Mouse (Mus musculus) heart, adult 18-20 months (tissue): ENCODE results near the gene Cspg4. TPM values are rescaled to one million over a fixed set of nuclear protein-coding genes. Genes with fewer than 3 reads are reported as not detected.

Experiments used
- DNase-seq, 2 experiments: peaks; one replicate each; pipeline ENCODE4 v3.0.0; 2021 to 2022; ENCODE audit warnings: mixed read lengths in 1 of 2
- long read RNA-seq, 2 experiments: library from polyadenylated mRNA; stranded (forward); transcript quantifications; one replicate each; pipeline ENCODE4 v2.0.0; 2021
- total RNA-seq, 2 experiments: library from RNA; stranded (reverse); gene quantifications; 2 replicates each; pipeline ENCODE4 v1.2.3; 2021

Gene Cspg4
- 10 to 100 TPM in 1 of 2 experiments, 1 to 10 TPM in 1; 9.9 to 11.5 TPM for total RNA-seq
- long read RNA-seq, experiment 1, partial matches to known transcripts: 0 of 4 reads
- long read RNA-seq, experiment 1, other reads (novel, unspliced or antisense): 4 of 4 reads
- long read RNA-seq, experiment 2, partial matches to known transcripts: 1 of 4 reads
- long read RNA-seq, experiment 2, other reads (novel, unspliced or antisense): 3 of 4 reads

DNA sequence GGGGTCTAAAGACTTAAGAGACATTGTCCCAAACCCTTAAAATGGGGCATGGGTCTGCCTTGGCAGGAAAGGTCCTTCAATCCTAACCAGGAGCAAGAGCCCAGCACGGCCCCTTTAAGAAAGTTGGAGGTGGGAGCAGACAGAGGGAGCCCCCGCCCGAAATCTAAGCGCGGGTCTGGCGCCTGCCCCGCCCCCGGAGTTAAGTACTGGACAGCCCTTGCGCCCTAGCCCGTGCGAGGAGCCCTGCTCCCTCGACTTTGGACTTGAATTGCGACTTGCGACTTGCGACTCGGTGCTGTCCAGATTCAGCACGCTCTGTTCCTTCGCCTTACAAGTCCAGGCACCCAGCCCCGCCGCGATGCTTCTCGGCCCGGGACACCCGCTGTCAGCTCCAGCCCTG lies at the start of gene Cspg4:
Gene Cspg4, plus strand, starts transcription at position 202 of the 400 bp plus-strand sequence.
- DNase-seq: peak; percentile 77 to 79

DNA sequence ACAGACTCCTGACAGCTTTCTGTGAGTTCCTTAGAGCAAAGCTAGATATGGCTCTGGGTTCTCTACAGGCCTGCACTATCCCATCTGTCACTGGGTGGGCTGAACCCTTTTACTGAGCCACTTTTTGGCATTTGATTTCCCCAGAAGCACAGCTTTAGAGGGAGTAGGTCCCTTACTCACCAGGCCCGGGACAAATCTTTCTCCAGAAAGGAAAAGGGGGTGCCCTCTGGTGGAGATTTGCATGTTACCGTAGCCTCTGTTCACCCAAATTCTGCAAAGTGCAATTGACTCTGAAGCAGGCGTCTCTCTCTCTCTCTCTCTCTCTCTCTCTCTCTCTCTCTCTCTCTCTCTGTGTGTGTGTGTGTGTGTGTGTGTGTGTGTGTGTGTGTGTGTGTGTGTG lies 39.9 kb upstream of the Cspg4 start:
- DNase-seq: peak in 1 of 2 experiments; percentile 48

DNA sequence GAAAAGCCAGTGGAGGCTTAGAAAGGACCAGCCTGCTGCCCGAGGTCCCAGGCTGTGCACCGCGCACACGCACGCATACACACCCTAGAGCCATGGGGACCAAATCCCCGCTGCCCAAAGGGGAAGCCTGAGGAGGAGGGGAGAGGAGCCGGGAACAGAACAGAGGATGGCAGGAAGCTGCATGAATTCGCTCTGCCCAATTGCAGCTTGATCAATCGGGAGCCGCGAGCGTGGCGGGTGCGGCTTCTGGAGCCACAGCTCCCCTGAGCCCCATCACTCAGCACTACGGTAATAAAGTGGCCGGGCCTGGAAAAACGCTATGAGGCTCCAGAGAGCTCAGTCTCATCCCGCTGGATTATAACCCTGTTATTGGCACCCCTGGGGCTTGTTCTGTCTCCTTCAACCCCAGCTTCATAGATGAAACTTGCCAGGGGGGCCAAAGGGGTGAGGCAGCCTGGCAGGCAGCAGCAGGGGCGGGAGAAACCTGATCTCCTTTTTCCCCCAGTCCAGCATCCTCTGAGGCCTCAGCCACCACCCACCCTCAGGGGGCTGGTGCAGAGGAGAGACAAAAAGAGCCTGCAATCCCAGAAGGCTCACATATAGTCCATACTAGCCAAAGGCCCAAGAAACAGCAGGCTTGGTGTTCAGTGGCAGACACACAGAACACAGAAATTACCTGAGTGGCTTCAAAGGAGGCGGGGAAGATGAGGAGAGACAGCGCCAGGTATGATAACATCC lies 39.2 kb upstream of the Cspg4 start:
- no peak for DNase-seq

DNA sequence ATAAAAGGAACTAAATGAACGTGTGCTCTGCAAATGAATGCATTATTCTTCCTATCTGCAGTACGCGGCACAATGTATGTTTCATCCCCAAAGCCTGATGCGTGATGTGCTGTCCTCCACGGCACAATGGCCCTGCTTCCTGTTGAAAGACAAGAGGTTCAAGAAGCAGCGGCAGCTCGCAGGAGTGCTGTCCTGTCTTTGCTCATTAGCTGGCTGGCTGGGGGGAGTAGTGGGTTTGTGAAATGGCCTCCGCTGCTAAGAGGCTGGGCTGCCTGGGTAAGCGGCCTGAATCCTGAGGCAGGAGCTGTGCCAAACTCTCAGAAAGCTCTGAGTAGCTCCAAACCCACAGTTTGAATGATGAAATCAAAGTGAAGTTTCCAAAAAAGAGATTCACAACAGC lies 36.7 kb upstream of the Cspg4 start:
- DNase-seq: no peak

DNA sequence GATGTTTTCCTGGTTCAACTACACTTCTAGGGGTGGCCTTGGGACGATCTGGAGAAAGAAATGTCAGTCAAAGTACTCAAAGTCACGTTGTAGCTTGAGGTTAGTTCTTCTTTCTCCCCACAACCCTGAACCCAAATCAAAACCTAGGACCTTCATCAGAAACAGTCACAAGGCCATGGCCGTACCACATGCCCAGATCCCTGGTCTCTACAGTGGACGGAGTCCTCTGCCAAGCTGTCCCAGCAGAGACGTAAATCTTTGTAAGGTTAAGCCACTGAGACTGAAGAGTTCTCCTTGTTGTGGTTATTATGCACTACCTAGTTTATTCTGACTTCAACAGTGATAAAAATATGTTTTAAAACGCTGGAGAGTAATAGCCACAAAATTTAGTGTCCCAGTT lies 36.0 kb upstream of the Cspg4 start:
- DNase-seq: no peak

DNA sequence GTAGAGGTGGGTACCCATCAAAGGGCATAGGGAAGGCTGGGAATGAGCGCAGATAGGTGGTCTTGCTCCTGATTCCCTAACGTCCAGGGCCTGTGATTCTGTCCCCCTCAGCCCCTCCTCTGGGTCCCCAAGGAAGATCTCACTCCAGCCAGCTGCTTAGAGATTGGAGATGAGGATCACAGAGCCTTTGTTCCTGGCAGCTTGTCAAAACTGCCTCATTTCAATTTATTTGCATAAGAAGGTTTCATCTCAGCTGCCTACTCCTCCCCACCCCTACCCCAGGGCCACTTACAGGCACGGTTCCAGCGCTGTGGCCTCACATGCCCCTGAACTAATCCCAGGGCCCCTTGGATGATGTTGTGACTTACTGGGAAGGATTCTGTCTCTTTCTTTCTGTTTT lies 34.7 kb upstream of the Cspg4 start:
- DNase-seq: no peak

DNA sequence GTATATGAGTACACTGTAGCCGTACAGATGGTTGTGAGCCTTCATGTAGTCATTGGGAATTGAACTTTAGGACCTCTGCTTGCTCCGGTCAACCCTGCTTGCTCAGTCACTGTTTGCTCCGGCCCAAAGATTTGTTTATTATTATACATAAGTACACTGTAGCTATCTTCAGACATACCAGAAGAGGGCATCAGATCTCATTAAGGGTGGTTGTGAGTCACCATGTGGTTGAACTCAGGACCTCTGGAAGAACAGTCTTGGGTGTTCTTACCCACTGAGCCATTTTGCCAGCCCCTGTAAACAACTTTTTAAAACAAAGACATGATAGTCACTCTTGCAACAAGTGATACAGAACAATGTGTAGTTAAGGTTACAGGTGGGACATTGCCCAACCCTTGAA lies 32.9 kb upstream of the Cspg4 start:
- no peak for DNase-seq

DNA sequence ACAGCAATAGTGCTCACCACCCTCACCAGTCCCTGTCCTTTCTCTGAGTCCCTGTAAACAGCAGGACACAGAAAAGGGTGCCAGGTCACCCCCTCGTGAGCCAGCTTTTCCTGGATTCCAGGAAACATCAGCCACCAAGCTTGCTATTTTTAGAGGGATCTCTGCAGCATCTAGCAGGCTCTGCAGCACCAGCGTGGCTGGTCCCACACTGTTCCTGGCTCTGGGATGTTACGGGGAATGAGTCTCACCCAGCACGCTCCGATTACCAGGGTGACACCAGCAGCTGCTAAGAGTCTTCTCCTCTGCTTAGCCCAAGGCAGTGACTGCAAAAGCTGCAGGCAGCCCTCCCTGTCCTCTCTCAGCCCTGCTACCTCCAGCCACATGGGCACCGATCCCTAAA lies 31.9 kb upstream of the Cspg4 start:
- DNase-seq: peak in 1 of 2 experiments; percentile 44

DNA sequence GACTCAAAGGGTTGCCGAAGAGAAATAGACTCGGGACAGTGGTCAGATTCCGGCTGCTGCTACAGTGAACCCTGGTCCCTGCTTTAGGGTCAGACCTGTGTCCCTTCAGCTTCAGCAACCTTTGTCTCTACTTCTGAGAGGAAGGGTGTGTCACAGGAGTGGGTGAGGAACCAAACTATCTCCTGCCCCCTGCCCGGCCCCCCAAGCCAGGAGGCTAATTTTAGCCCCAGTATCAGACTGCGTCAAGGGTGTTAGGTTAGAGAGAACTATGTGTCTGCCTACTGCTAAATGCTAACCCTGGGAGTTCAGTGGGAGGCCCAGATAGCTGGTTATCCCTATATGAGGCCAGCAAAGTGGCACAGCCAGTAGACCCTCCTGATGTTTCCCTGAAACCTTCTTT lies 29.7 kb upstream of the Cspg4 start:
- no peak for DNase-seq

DNA sequence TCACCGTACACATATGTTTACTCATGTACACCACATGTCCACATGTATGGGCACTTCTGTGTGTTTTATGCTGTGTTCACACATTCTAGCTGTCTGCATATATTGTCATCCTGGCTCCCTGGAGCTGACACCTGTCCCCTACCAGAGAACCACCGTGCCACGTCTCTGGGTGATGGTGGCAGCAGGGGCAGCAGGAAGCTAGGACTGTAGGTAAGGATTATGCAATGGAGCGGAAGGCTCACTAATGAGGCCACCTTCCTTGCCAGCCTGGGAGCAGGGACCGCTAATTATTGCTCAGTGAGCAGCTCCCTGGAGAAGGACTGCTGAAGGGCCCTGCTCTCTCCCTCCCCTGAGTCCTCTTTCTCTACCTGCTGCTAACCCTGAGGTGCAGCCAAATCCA lies 24.1 kb upstream of the Cspg4 start:
- DNase-seq: no peak

DNA sequence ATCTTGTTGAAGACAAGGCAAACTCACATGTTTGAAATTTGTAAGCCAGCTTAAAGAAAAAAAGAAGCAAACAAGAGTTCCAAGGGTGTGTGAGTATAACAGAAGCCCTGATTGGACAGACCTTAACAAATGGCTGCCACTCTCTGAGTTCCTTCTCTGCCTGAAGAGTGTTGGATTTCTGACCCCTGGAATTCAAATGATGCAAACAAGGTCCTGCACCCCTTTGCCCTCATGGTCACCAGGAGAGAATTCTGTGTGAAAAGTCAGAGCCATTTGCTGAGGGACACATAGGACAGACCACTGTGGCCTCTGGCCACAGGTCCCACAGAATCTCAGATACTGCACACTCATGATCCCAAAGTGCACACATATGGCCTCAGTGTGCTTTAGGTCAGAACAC lies 23.0 kb upstream of the Cspg4 start:
- DNase-seq: no peak

DNA sequence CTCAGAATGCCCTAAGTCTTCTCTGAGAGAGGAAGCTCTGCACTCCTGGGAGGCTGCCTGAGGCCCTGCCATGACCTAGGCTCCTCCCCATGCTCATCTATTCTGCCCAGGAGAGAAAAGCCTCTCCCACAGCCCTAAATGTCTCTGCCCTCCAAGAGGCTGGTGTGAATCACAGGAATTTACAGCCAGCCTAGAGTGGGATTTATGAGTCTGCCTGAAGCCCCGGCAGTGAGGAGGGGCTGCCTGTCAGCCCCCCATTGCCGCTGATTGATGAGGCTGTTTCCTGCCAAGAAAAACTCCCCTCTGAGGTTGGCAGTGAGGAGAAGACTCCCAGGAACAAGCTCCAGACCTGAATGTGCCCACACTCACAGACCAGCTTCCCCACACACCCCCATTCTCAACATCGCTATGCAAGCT lies 22.5 kb upstream of the Cspg4 start:
- no peak for DNase-seq

DNA sequence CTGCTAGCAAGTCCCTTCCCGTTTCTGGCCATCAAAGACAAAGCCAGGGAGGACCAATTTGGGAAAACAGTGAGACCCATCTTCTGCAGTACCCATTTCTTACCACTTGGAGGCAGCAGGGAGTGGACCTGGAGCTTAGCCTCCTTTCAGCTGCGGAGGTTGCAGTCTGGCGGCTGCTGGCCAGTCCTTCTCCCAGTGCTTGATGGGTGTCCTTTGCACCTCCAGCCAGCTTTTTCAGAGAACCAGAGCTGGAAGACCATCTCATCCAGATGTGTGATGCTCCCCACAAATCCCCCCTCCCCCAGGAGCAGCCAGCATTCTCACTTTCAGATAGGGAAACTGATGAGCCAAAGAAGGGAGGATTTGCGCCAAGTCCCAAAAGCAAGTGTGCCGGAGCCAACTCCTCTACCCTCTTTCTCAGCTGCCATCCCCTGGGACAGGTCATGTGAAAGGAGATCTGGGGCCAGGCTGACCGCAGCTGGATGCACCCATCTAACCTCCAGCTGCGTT lies 21.1 kb upstream of the Cspg4 start:
- peak; percentile 84 to 87 for DNase-seq

DNA sequence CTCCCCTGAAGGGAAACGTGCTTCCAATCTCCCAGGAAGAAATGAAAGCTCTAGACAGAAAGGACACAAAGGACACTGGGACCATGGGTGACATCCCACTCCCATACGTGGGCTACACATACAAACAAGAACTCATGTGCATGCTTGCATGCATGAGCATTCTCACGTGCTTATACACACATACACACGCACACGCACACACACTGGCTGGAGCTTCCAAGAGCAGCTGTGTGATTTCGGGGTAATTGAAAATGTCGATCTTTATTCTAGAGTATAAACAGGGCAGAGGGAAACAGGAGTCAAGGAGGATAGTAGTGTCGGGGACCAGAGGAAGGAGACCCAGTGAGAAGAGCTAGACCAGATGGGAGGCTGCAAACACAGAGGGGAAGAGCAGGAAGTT lies 20.2 kb upstream of the Cspg4 start:
- DNase-seq: no peak

DNA sequence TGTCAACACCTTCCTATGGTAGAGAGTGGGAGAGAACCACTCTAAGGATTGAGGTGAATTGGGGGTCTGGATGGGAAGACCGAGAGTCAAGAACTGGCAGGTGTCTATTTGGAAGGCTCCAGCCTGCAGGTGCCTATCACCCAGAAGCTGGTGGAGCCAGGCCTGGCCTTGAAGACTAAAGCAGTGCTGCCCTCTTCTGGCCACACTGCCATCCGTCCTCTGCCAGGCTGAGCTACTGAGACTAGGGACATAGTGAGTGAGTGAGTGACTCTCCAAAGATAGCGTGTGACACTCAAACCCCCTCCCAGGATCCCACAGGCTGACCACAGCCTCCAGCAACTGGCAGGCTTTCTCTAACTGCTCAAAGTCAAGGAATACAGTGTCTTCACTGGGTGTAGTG lies 17.3 kb upstream of the Cspg4 start:
- peak; percentile 61 to 78 for DNase-seq

DNA sequence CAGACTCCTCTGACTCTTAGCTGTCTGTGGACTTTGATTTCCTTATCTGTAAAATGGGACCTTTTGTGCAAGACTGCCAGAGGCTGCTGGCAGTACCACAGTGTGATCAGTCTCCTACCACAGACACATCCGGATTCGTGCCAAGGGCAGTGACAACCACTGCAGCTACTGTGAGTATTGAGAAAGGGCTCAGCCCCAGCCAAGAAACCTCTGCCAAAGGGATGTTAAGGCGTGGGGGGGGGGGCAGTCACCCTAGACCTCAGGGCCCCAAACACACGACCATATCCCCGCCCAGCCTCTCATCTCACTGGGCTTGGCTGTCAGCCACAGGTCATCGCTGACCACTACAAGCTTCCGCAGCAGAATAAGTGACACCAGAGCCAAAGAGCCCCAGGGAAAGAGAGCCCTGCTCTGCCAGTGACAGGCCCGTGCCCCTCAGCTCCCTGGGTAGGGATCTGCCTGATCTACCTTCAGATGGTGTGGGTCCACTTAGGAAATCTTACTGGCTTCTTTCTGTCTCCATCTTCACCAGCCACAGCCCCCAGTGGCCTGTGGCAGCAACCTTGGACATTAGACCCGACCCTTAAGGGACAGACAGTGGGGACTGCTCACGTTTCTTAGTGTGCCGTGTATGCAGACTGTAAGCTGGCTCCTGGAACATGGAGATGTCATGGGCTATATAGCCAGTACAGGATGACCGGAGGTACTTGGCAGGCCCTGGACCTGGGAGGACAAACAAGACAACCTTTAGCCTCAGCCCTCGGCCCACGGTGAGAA lies 14.5 kb upstream of the Cspg4 start:
- peak in 1 of 2 experiments; percentile 45 for DNase-seq

DNA sequence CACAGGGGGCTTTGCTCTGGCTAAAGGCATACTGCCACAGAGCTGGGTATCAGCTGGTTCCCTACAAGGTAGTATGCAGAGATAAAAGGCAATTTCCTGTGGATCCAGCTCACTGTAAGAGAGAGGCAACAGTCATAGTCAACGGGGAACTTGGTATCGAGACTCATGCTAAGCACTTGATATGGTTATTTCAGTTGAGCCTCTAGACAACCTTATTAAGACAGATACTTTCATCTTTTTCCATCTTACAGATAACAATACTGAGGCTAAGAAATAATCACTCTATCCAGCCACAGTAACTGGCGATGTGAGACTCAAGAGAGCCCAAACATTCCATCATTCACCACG lies 14.0 kb upstream of the Cspg4 start:
- DNase-seq: no peak

DNA sequence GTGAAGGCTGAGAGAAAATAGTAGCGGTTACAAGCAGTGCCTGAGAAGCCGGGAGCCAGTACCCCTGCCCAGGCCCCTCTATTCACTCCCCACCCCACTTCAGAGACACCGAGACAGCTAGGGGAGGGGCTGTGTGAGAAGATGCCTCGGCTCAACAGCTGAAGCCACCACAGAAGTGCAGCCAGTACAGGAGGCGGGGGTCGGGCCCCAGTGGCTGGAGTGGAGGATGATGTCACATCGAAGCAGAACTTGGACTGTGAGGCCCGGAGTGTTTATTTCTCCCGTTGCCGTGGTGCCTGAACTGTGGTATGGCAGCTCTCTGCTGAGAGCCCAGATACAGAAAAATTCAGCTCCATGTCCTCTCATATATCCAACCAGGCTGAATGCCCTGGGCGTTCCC lies 13.1 kb upstream of the Cspg4 start:
- DNase-seq: peak; percentile 57 to 69

DNA sequence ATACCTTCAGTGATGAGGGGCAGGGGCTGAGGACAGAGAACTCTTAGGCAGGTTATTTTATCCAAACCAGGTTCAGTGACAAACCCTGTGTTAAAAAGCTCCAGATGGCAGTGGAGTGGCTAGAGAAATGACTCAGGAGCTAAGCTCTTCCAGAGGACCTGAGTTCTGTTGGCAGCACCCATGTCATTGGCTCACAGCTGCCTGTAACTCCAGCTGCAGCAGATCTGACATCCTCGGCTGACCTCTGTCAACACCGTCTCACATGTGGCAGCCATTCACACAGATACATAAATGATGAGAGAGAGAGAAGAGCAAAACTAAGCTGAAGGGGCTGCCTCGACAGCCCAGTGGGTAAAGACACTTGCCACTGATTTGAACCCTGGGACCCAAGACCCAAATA lies 7.4 kb upstream of the Cspg4 start:
- peak in 1 of 2 experiments; percentile 38 for DNase-seq

DNA sequence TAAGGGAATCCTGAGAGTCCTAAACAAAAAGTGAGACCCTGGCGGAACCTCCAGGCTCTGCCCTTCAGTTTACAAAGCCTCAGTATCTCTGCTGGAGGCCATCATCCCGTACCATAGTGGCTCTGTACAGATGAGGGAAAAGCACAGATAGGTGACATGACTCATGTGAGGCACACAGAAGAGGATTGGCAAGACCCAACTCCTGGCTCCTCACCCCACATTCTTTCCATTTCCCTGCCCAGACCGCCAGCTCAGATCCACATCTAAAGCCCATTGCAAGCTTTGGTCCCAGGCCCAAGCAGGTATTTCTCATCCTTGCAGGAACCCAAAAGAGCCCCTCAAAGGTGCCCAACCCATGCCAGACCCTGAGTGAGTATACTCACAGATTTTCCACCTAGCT lies 4.8 kb upstream of the Cspg4 start:
- no peak for DNase-seq

DNA sequence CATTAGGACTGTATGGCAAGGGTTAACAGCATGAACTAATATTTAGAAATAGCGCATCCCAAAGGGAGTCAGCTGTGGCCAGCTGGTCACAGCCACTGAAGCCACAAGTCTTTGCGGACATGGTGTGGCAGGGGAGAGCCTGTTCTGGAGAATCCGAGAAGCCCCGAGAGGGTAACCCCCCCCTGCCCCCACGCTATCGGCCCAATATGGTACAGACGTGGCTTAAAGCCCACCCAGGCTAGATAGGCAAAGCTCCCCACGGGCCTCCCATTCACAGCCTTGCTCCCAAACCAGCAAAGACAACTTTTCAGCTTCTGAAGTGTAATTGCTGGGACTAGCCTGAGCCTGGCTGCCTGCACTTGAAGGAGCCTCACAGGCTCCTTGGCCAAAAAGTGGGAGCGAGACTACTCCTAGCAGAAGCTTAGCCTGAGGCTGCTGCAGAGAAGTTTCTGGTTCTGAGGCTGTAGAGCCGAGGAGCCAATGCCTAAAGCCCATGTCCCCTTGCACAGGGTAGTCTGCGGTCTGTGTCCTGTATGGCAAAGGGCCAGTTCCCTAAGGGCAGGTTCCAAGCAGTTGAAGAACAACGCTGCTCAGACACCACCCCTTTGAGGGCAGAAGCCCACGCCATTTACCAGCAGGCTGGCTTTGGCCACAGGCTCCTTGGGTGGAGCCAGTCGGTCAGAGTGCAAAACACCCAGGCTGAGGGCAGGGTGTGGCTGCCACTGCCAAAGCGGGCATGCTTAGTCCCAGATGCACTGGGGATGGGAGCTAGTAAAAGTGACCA lies 4.2 kb upstream of the Cspg4 start:
- peak; percentile 60 to 71 for DNase-seq

DNA sequence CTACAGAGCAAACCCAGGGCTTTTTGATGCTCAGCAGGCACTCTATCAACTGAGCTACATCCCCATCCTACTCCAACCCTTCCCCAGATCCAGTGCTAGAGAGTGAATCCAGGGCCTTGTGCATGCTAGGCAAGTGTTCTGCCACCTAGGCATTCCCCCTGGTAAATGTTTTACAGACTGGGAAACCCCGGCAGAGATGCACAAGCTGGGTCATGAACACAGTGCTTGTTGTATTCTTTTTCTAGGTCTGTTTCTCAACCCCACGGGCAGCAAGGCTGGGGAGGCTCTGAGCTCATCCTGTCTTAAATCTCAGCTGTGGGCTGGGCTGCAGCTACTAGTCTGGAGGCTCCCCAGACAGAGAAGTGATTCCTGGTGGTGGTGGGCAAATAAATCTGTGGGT lies 2.0 kb upstream of the Cspg4 start:
- DNase-seq: no peak
